Mouse (Mus musculus): ENCODE results near the gene Olfr974.

DNA sequence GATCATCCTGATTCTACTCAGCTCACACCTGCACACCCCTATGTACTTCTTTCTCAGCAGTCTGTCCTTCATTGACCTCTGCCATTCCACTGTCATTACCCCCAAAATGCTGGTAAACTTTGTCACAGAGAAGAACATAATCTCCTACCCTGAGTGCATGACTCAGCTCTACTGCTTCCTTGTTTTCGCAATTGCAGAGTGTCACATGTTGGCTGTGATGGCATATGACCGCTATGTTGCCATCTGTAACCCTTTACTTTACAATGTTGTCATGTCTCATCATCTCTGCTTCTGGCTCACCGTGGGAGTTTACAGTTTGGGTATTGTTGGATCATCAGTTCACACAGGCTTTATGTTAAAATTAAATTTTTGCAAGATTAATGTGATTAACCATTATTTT lies 27.4 kb upstream of the Olfr974 start:
- no peak for TF ChIP-seq POLR2A (IDR thresholded peaks at IDR 0.05; ENCODE audit: insufficient read depth, low read length)
- no peak for TF ChIP-seq CTCF (IDR thresholded peaks at IDR 0.05; ENCODE audit: low read depth, low read length)
